Mouse (Mus musculus) heart, postnatal 14 days (tissue): Measurements from ENCODE around the gene Vps8. TPM values are rescaled to one million over a fixed set of nuclear protein-coding genes. Genes with fewer than 3 reads are reported as not detected.

Source experiments
- DNase-seq, 2 experiments: peaks; one replicate each; pipeline ENCODE4 v3.0.0; 2021 to 2022
- intact Hi-C: fragments of 180-260 bp; cut with DNase I; formaldehyde crosslinking; loops from one replicate; pipeline ENCODE4 v1.15.1; 2025
- total RNA-seq, 2 experiments: library from RNA; stranded (reverse); gene quantifications; 2 replicates each; pipeline ENCODE4 v1.2.3; 2021

Gene Vps8
- total RNA-seq, 2 experiments from 2014 or later = 17.5 to 18.9 TPM

- intact Hi-C loops = no loop called here
- peak; percentile 28 to 43 for DNase-seq
Measured at GRCm38 (mm10) chr16:21402068-21402467, 20.9 kb upstream of the Vps8 start.

- intact Hi-C loops = no loop called here
Measured at GRCm38 (mm10) chr16:21403402-21403801, 19.5 kb upstream of the Vps8 start.

GRCm38 (mm10) chr16:21404631-21405030, 18.3 kb upstream of the Vps8 start:
- DNase-seq = no peak
- intact Hi-C loops = no loop called here

More at GRCm38 (mm10) chr16:21403402-21403801, 19.5 kb upstream of the Vps8 start:
- DNase-seq = no peak

DNA sequence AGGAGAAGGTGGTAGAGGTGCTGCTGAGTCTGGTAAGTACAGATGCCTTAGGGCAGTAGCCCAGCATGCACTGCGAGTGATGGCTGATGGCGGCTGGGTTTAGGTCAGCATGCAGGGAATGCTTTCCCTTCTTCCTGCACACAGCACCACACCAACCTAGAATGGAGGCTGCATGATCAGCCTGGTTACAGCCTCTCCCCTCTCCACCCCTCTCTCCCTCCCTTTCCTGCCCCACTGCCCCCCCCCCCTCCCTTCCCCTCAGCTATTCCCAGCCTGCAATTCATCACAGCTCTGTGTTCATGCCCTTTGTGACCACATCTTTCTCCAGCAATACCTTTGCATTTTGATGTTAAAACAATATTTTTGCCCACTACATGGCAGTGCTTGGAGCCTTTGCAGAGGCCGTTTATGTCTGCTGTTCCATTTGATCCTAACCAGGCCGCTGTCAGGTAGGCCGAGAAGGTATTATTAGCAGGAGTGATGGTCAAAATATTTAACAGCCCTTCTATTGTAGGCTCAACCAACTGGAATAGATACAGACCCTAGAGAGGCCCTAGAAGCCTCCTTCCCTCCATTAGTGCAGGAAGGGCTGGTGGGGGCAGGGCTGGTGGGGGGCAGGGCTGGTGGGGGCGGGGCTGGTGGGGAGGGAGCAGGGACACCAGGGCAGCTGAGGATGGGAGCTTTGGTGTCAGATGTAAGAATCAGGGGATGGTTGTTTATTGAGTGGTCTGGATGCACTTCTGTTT, 17.5 kb upstream of the Vps8 start:
- intact Hi-C loops = no loop called here
- DNase-seq = no peak

GRCm38 (mm10) chr16:21406136-21406535, 16.8 kb upstream of the Vps8 start:
- no peak for DNase-seq
- intact Hi-C loops = no loop called here

GRCm38 (mm10) chr16:21411779-21412178, 11.1 kb upstream of the Vps8 start:
- DNase-seq = no peak
- intact Hi-C loops = loop anchor here (1.0 kb wide), 1 partner anchor 207 kb away; the partner anchor contains the start of gene Ephb3

DNA sequence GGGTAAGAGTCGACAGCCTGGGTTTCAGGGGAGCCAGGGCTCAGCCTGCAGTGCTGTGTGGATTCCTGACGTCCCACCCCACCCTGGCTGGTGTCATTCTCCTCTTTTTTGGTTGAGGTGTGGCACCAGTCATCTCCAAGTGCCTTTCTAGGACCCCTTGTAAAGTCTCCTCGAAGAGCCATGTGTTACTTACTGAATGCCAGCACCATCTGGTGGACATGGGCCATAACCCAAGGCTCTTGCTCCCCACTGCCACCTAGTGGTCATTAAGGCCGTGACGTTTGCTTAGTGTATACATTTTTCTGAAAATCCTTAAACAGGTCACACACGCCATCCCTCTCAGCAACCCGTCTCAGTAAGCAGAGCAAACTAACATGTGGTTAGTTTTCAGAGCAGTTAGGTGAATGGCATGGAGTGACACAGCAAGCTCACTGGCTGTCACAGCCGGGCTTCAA, 10.3 kb upstream of the Vps8 start:
- intact Hi-C loops = loop anchor here (1.0 kb wide), 1 partner anchor 208 kb away; the partner anchor contains the start of gene Ephb3
- DNase-seq = peak; percentile 74 to 83

- intact Hi-C loops = no loop called here
Measured at GRCm38 (mm10) chr16:21413819-21414218, 9.1 kb upstream of the Vps8 start.

DNA sequence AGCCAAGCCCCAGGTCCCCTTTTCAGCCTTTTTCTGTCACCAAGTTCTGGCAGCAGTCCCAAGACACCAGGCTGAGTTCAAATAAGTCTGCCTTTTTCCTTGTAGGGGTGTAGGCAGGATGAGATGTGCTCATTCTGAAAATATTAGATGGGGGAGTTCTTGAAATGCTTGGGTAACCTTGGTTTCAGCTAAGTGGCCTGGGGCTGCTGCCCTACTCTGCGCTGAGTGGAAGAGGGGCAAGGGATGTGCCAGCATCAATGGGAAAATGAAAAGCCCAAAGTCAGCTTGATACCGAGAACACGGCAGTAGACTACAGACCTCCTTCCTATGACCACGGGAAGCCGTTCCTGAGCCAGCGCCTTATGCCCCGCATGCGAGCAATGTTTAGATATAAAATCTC, 7.8 kb upstream of the Vps8 start:
- intact Hi-C loops = no loop called here
- no peak for DNase-seq

More at GRCm38 (mm10) chr16:21413819-21414218, 9.1 kb upstream of the Vps8 start:
- no peak for DNase-seq

- no peak for DNase-seq
- intact Hi-C loops = no loop called here
Measured at GRCm38 (mm10) chr16:21418012-21418411, 4.9 kb upstream of the Vps8 start.

DNA sequence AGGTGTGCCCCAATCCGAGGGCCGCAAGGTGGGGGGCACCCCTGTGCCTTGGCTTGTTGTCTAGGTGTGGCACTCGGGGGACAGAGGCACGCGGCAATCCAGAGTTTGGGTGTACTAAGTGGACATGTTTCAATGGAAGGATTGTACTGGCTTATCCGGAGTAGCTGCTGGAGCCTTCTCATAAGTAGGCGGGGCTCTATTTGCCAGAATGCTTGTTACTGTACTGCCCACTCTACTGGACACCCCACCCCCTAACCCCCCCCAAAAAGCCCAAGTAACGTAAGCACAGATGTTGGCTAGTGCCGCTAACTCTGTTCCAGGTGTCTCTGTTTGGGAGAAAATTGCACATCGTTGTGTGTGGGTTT, 610 bp downstream of the Vps8 start:
- no peak for DNase-seq
- intact Hi-C loops = no loop called here

GRCm38 (mm10) chr16:21428131-21428530, 5.2 kb downstream of the Vps8 start:
- no peak for DNase-seq
- intact Hi-C loops = no loop called here

DNA sequence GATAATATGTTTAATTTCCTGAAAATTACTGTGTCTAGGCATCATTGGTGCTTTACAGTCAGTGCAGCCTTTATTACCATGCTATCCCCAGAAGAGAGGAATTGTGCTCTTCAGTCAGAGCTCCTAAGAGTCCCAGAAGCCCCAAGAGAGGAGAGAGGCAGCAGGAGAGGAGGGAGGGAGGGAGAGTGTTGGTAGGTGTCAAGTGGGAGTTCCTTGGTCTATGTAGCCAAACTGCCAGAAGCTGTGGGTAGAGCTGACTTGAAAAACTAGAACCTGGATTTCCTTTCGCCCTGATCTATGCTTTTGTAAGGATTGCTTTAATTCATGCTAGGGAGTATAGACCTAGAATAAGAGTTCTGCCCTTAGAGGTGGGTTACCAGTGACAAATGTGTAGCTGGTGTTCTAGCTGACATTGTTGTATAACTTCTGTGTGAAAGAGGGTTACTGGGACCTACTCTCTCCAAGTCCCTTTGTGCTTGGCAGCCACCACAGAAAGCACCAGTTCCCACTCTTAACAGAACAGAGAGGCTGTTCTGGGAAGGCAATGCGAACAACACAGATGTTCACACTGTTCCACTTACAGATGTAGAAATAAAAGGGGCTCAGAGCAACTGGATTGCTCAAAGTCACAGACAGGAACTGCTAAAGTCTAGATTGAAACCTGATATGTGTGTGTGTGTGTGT, 7.6 kb downstream of the Vps8 start:
- no peak for DNase-seq
- intact Hi-C loops = no loop called here

- intact Hi-C loops = no loop called here
Measured at GRCm38 (mm10) chr16:21431614-21432013, 8.7 kb downstream of the Vps8 start.

GRCm38 (mm10) chr16:21433543-21433942, 10.6 kb downstream of the Vps8 start:
- no peak for DNase-seq
- intact Hi-C loops = no loop called here

More at GRCm38 (mm10) chr16:21431614-21432013, 8.7 kb downstream of the Vps8 start:
- no peak for DNase-seq

- intact Hi-C loops = no loop called here
- no peak for DNase-seq
Measured at GRCm38 (mm10) chr16:21441012-21441411, 18.1 kb downstream of the Vps8 start.

- intact Hi-C loops = no loop called here
- DNase-seq = no peak
Measured at GRCm38 (mm10) chr16:21445026-21445625, 22.2 kb downstream of the Vps8 start.

- intact Hi-C loops = no loop called here
- no peak for DNase-seq
Measured at GRCm38 (mm10) chr16:21447447-21447846, 24.5 kb downstream of the Vps8 start.

GRCm38 (mm10) chr16:21448464-21448863, 25.5 kb downstream of the Vps8 start:
- intact Hi-C loops = no loop called here
- no peak for DNase-seq

DNA sequence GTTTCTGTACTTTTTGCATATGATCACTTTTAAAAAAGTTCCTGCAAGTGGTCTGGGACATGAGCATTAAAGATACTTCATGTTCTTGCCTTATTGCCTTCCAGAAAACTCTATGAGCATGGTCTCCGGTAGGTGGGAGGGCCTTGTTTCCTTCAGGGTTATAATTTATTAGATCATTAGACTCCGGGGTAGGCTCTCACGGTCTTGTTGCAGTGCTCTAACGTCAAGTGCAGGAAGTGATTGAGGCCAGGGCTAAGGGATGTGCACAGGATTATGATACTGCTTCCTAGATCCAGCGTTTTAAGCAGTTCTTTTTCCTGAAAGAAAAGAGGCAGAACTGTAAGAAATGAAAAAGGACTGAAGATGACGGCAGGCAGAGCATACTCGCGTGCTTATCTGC, 27.0 kb downstream of the Vps8 start:
- intact Hi-C loops = no loop called here
- DNase-seq = no peak

GRCm38 (mm10) chr16:21452569-21452968, 29.7 kb downstream of the Vps8 start:
- intact Hi-C loops = no loop called here
- DNase-seq = no peak
